Mouse (Mus musculus) testis, adult 2 months (tissue): ENCODE data around the gene St6galnac3.

Experiments
- CTCF ChIP-seq: fragments of 200-500 bp; IDR thresholded peaks from 2 replicates; pipeline ENCODE4 v1.5.1; 2012; ENCODE audit warnings: low read depth, mild to moderate bottlenecking, inconsistent platforms, low read length, moderate library complexity; ENCODE audit not compliant: control insufficient read depth, insufficient read depth, insufficient replicate concordance
- POLR2A ChIP-seq: fragments of 200-500 bp; IDR thresholded peaks from 2 replicates; pipeline ENCODE4 v1.6.1; 2012; ENCODE audit warnings: low read depth, mild to moderate bottlenecking, inconsistent platforms, low read length, moderate library complexity; ENCODE audit not compliant: control insufficient read depth

GRCm38 (mm10) chr3:153661927-153662326 is 63.0 kb downstream of the St6galnac3 start:
- TF ChIP-seq CTCF = no peak
- no peak for TF ChIP-seq POLR2A
